In genomic region chr6:38736240-38736639, GRCm38 (mm10) we compare ENCODE assay signal across 8 mouse cellular contexts.
DNase-seq lines count a peak whose midpoint lies in the region; ATAC-seq lines count a peak whose summit lies in the region.

No protein-coding gene starts in this region.

- no peaks in the 10 kb centered on the region for H3K4me1 ChIP-seq in hindbrain, embryonic 16.5 days (ENCODE audit: control insufficient read depth, insufficient read depth, low read depth, low read length)

- WGBS in hindbrain, embryonic 16.5 days = 25% methylated on average over 4 of the region's 4 CpGs

- no peaks in the 10 kb centered on the region for H3K27me3 ChIP-seq in hindbrain, embryonic 16.5 days (replicated peaks; ENCODE audit: control insufficient read depth, insufficient read depth, low read length)

- H3K9ac ChIP-seq in hindbrain, embryonic 16.5 days (ENCODE audit: low read depth, low read length) = no peak overlapping the region

- H3K4me3 ChIP-seq in hindbrain, embryonic 16.5 days (ENCODE audit: low read length) = no peak overlapping the region

- no peaks in the 10 kb centered on the region for H3K9me3 ChIP-seq in hindbrain, embryonic 16.5 days (ENCODE audit: control insufficient read depth, low read length)

- no peak overlapping the region for H3K4me2 ChIP-seq in hindbrain, embryonic 16.5 days (ENCODE audit: low read length)

- peak; percentile 65 for DNase-seq in T-cell, adult 2 months (ENCODE audit: low spot score)
- peak; percentile 88 to 92 for DNase-seq in cerebellum, postnatal 25 days
- peak; percentile 79 to 85 for DNase-seq in frontal cortex, postnatal 36 days (ENCODE audit: low spot score in 2 of 2)
- peak; percentile 76 to 80 for DNase-seq in layer of hippocampus, postnatal 36 days
- DNase-seq in lung, postnatal 14 days = peak; percentile 89
- peak; percentile 71 for DNase-seq in retina, postnatal 7 days (ENCODE audit: low read depth, low spot score)
- DNase-seq in urinary bladder, adult 2 months (ENCODE audit: low spot score) = peak; percentile 63

- H3K27ac ChIP-seq in hindbrain, embryonic 16.5 days (ENCODE audit: low read depth, low read length) = no peak overlapping the region

- H3K36me3 ChIP-seq in hindbrain, embryonic 16.5 days (ENCODE audit: control insufficient read depth, insufficient read depth, low read length) = 0 out of 2 replicates have a peak, but pooled peaks cover 13% of the 10 kb centered on the region

- ATAC-seq in hindbrain, embryonic 16.5 days = peak; percentile 86
